Mouse (Mus musculus): ENCODE measurements at regions not wholly inside any gene's neighbourhood (a gene's known extent, or its start where the extent isn't known, plus 50 kb on each side); places are given as distances from the start of the nearest gene placed in this dataset.

GRCm38 (mm10) chr6:16575875-16576274 lies 322.4 kb downstream of the Tfec start:
- DNase-seq (ENCODE audit: low spot score in 2 of 2) = no peak

- DNase-seq (ENCODE audit: low spot score in 2 of 2) = peak in 1 of 2 experiments; percentile 19
Measured at GRCm38 (mm10) chr6:16572828-16573227, 325.4 kb downstream of the Tfec start.

DNA sequence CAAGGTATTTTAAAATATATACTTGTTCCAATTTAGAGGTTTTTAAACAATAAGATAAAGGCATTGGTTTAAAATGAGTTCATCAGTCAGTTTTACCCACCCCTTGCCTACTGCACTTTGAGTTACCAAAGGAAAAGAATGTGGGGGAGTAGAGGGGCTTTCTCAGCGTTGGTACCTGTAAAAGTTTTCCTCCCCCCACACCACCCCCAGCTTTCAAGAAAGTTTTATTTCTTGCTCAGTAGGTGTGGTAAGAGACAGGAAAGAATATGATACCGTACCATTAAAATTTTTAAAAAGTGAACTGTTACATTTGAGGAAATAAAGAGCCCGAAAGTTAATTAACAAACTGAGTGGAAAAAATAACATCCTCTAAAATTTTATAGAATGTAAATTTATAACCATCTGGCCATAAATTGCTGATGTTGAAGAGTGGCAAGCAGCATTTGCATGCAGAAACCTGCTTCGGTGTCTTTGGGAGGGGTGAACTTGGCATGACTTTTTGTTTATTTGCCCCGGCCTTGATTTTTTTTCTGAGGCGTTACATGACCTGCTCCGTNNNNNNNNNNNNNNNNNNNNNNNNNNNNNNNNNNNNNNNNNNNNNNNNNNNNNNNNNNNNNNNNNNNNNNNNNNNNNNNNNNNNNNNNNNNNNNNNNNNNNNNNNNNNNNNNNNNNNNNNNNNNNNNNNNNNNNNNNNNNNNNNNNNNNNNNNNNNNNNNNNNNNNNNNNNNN lies 346.1 kb downstream of the Tfec start:
- no peak for DNase-seq (ENCODE audit: low spot score in 2 of 2)

DNA sequence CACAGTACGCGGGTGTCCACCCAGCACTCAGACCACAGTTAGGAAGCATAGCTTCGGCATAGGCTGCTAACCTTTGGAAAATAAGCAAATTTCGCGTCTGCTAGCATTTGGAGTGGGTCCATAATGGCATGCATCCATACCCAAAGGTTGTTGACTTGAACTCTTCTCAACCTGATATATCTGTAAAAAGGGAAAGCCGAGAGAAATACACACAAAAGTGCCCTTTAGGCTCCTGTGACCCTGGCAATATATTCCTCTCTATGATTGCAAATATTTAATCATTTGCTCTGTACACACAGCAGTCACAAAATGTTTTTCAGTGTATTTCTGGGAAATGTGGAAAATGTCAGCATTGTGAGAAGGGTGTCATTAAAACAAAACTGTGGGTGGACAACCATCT lies 347.1 kb downstream of the Tfec start:
- DNase-seq (ENCODE audit: low spot score in 2 of 2) = no peak

GRCm38 (mm10) chr6:16550445-16550844 lies 347.8 kb downstream of the Tfec start:
- no peak for DNase-seq (ENCODE audit: low spot score in 2 of 2)

DNA sequence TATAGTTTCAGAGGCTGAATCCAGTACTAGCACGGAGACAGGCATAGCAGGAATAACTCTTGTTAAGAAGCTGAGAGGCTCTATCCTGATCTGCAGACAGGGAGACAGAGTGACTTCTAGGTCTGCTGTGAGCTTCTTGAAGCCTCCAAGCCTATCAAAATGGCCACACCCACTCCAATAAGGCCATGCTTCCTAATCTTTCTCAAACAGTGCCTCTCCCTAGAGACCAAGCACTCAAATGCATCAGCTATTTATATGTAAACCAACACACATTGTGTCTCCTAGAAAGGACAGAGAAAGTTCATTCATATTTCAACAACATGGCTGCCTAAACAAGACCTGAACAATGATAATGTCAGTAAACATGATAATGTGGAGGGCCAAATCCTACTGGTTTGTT lies 384.2 kb downstream of the Tfec start:
- no peak for DNase-seq (ENCODE audit: low spot score in 2 of 2)

- no peak for DNase-seq (ENCODE audit: low spot score in 2 of 2)
Measured at GRCm38 (mm10) chr6:16513541-16513940, 384.7 kb downstream of the Tfec start.

GRCm38 (mm10) chr6:16503836-16504235 lies 394.4 kb downstream of the Tfec start:
- no peak for DNase-seq (ENCODE audit: low spot score in 2 of 2)

GRCm38 (mm10) chr6:16487015-16487630 lies 411.1 kb downstream of the Tfec start:
- peak; percentile 7 to 53 for DNase-seq (ENCODE audit: low spot score in 2 of 2)

DNA sequence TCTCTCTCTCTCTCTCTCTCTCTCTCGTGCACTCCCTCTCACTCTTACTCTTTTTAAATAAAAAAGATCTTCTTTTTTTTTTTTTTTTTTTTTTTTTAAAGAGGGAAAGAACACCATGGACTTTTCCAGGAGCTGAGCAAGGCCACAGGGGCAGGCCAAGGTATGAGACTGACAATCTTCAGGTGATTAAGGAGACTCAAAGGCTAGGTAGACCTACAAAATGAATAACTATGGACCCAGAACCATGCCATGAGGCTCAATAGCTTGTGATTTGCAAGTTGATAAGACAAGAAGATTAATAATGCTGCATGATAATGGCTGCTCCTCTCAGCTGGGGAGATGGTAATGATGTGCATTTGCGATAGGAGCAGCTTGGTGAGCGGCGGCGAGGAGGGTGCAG lies 414.9 kb downstream of the Tfec start:
- no peak for DNase-seq (ENCODE audit: low spot score in 2 of 2)

GRCm38 (mm10) chr6:16468693-16469375 lies 429.4 kb downstream of the Tfec start:
- no peak for DNase-seq (ENCODE audit: low spot score in 2 of 2)

- DNase-seq (ENCODE audit: low spot score in 2 of 2) = peak in 1 of 2 experiments; percentile 9
Measured at GRCm38 (mm10) chr6:16458279-16458678, 440.0 kb downstream of the Tfec start.
